Mouse (Mus musculus) E14TG2a.4 (cell line): ENCODE measurements around the gene Osbpl8.

Source experiments
- CTCF ChIP-seq: conservative IDR thresholded peaks from 2 replicates; pipeline ENCODE4 v1.5.1; 2014; ENCODE audit warnings: low read length
- NANOG ChIP-seq: IDR thresholded peaks from 2 replicates; pipeline ENCODE4 v1.6.1; 2014; ENCODE audit warnings: borderline replicate concordance, low read length, mixed read lengths
- POU5F1 ChIP-seq: IDR thresholded peaks from 2 replicates; pipeline ENCODE4 v1.6.1; 2014; ENCODE audit warnings: low read length, borderline replicate concordance

DNA sequence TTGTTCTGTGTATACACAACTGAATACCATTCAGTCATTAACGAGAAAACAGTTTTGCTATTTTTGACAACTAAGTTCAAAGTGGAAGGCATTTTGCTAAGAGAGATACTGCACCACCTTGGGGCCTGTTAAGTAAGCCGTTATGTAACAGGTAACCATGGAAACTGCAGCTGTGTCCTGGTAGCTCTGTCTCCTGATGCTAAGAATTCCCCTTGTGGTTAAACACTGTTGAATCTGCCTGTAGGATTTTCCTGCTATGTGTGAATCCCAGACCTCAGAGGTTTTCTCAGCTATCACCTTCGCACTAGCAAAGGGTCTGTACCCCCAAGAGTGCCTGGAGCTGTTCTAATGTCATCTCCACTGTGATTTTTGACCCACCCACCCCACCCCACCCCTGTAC, 153.5 kb downstream of the Osbpl8 start:
- TF ChIP-seq CTCF, result no peak
- TF ChIP-seq POU5F1, result no peak
- no peak for TF ChIP-seq NANOG
